Mouse (Mus musculus) adrenal gland, adult 18-20 months (tissue): ENCODE data around the gene Zfp62. TPM values are rescaled to one million over a fixed set of nuclear protein-coding genes. Genes with fewer than 3 reads are reported as not detected.

ENCODE experiments used
- DNase-seq, 2 experiments: peaks; one replicate each; pipeline ENCODE4 v3.0.0; 2021 to 2022; ENCODE audit warnings: low spot score in 2 of 2
- total RNA-seq, 2 experiments: library from RNA; stranded (reverse); gene quantifications; 1 replicate in 1 of 2; 2 replicates in 1 of 2; pipeline ENCODE4 v1.2.3; 2021

The Zfp62 gene
- total RNA-seq, 2 experiments from 2014 or later, result 27.0 to 34.6 TPM

GRCm38 (mm10) chr11:49203771-49204497 lies 842 bp downstream of the Zfp62 start:
- DNase-seq, result no peak

GRCm38 (mm10) chr11:49205080-49205590 lies 2.0 kb downstream of the Zfp62 start:
- DNase-seq, result no peak

- DNase-seq, result no peak
Observed at GRCm38 (mm10) chr11:49207495-49207894, 4.4 kb downstream of the Zfp62 start.

GRCm38 (mm10) chr11:49212577-49212976 lies 9.5 kb downstream of the Zfp62 start:
- no peak for DNase-seq

- DNase-seq, result no peak
Observed at GRCm38 (mm10) chr11:49213505-49213904, 10.4 kb downstream of the Zfp62 start.

- DNase-seq, result no peak
Observed at GRCm38 (mm10) chr11:49219271-49219670, 16.2 kb downstream of the Zfp62 start.

- no peak for DNase-seq
Observed at GRCm38 (mm10) chr11:49224455-49224854, 21.4 kb downstream of the Zfp62 start.

- no peak for DNase-seq
Observed at GRCm38 (mm10) chr11:49232781-49233180, 29.7 kb downstream of the Zfp62 start.

GRCm38 (mm10) chr11:49235459-49236207 lies 32.5 kb downstream of the Zfp62 start:
- DNase-seq, result no peak

GRCm38 (mm10) chr11:49236891-49237290 lies 33.8 kb downstream of the Zfp62 start:
- DNase-seq, result no peak

GRCm38 (mm10) chr11:49237532-49237931 lies 34.4 kb downstream of the Zfp62 start:
- DNase-seq, result no peak

GRCm38 (mm10) chr11:49240310-49240709 lies 37.2 kb downstream of the Zfp62 start:
- no peak for DNase-seq

- DNase-seq, result no peak
Observed at GRCm38 (mm10) chr11:49240874-49241273, 37.8 kb downstream of the Zfp62 start.

- DNase-seq, result no peak
Observed at GRCm38 (mm10) chr11:49241471-49241870, 38.4 kb downstream of the Zfp62 start.

- no peak for DNase-seq
Observed at GRCm38 (mm10) chr11:49242944-49243626, 40.0 kb downstream of the Zfp62 start.

GRCm38 (mm10) chr11:49243727-49244594 lies 40.9 kb downstream of the Zfp62 start, which contains the start of gene Mgat1:
Gene Mgat1 (plus strand): TSS chr11:49244191.
- peak; percentile 85 to 89 for DNase-seq

GRCm38 (mm10) chr11:49244595-49244930 lies 41.5 kb downstream of the Zfp62 start:
- DNase-seq, result no peak

GRCm38 (mm10) chr11:49245176-49245575 lies 42.1 kb downstream of the Zfp62 start:
- DNase-seq, result peak in 1 of 2 experiments; percentile 38

- DNase-seq, result no peak
Observed at GRCm38 (mm10) chr11:49245634-49246415, 42.7 kb downstream of the Zfp62 start.

- no peak for DNase-seq
Observed at GRCm38 (mm10) chr11:49246523-49246922, 43.4 kb downstream of the Zfp62 start.
